Mouse (Mus musculus): ENCODE measurements around the gene Adgrl3. TPM values are rescaled to one million over a fixed set of nuclear protein-coding genes. Genes with fewer than 3 reads are reported as not detected.
"Not testable (repeated sequence)": the region's sequence is repeated elsewhere in the genome, so short reads cannot be mapped to it uniquely, and the experiment has no call there.

Adgrl3 gene
- total RNA-seq, 2 experiments from 2014 or later: 0.97 to 1.0 TPM

DNA sequence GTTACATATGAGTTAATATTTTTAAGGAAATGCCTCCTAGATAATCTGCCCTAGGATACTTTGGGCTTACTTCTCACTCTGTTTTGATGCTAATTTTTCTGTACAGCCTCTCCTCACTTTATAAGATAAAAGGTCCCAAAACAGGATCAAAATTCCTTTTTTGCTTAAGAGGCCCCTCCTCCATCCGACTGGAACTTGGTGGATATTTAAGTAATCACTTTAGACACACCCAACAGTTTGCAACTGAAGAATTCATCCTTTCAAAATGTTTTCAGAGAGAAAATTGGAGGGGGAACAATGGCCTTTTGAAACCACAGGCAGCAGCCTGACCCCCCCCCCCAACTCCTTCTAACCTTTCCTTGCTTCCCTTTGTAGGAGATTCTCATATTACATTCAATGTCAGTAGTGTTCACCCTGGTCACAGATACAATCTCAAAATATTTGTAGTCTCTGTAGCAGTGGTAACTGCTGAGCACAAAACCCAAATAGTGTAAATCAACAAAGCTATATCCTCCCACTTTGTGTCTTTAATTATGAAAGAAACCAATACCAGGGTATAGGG, 385.7 kb downstream of the Adgrl3 start:
- DNase-seq: no peak

DNA sequence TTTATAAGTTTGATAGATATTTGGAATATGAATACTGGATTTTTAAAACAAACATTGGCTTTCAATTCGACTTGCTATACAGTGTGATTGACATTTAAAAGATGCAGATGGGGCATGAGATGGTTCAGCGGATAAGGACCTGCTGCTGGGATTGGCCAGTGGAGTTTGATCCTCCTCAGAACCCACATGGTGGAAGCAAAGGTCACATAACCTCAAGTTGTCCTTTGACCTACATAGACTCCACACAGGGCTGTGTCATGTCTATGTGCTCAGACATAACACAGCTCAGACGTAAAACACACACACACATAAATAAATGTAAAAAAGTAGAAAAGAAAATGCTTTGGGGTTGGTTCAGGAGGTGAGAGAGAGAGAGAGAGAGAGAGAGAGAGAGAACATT, 397.4 kb downstream of the Adgrl3 start:
- no peak for DNase-seq

DNA sequence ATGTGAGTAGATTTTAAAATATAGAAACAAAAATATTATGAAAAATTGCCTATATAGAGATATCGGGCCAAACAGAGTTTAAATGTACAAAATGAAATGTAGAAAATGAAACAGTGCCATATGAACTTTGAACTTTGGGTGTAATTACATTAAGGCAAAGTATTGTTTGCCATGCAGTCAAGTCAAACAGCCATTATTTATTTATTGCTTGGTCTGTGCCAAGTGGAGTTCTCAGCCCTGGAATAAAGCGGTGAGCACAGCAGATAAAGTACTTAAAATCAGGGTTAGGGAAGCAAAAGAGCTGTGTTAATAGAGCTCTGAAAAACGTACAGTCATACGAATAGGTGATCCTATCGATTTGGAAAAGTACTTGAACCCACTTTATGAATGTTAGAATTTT, 407.5 kb downstream of the Adgrl3 start:
- DNase-seq: no peak

DNA sequence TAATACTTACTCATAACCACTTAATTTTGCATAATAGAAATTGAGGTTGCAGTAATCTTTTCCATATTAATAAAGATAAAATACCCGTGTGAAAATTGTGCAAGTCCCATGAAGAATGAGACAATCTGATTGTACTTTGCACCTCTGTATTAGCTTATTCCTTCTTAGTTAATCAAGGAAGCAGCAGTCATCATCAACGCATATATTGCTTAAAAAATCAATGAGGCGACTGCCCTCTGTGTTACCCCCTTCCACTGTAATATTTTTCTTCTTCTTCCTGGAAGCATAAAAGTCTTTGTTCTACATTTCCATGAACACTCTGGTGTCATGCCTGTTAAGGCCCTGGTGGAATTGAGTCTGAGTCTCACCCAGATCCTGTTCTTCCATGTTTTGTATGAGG, 416.4 kb downstream of the Adgrl3 start:
- no peak for DNase-seq

DNA sequence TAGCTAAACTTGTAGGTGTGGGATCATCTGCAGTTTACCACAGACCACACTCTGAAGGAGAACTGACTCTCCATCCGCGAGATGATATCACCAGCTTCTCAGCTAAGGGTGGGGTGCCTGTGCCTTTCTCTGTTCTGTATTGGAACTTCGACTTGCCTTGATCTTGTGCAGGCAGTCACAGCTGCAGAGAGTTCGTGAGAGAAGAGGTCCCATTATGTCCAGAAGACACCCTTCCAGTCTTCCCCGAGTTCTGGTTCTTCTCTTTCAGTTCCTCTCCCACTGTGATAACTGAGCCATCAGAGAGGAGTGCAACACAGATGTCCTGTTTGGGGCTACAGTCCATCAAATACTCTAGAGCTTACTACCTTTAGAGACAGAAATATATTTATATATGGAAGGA, 422.2 kb downstream of the Adgrl3 start:
- no peak for DNase-seq

DNA sequence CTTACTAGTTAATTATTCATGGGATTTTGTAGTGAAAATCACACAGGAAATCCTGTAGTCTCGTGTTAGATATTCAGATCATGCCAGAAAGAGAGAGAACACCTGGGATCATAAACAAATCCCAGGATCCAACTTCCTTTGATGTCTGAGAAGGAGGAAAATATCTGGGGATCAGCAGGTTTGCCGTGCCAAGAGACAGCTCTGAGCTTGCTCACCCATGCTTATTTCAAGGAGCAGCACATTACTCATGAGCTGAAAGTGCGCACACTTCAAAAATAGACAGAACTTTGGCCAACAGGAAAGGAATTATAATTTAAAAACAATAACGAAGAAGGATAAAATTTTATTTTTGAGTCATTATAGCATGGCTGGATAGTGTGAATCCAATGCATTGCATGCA, 446.0 kb downstream of the Adgrl3 start:
- no peak for DNase-seq

DNA sequence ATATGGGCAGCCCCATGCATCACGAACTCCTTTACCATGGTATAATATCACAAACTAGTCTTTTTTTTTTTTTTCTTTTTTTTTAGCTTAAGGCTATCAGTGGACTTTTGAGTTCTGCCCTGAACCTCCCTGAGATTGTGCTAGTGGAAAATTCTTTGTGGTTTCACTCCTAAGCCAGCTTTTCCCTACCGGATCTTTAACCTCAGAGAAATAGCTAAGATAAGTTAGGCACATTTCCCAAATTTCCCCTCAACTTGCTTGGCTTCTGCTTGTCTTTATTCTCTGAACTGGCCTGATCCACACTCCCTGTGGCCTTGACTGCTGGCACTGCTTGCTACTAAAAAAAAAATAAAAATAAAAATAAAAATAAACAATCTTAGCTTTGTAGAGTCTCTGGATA, 454.7 kb downstream of the Adgrl3 start:
- no peak for DNase-seq

DNA sequence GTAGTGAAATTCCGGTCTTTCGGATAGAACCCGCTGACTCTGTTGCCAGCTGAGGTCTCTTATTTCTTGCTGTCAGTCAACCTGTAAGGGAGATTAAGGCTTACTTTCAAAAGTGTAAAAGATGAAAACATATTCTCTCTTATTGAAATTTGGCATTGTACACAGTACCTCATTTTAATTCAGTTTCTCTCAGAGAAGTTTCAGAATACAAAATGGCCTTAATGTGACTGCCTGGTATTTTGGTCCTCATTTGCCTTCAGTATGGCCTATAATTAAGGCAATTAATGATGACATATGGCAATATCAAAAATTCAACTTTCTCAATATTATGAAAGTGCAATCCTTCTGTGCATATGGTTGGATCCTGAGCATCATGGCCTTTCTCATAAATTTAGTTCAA, 455.5 kb downstream of the Adgrl3 start:
- DNase-seq: no peak

DNA sequence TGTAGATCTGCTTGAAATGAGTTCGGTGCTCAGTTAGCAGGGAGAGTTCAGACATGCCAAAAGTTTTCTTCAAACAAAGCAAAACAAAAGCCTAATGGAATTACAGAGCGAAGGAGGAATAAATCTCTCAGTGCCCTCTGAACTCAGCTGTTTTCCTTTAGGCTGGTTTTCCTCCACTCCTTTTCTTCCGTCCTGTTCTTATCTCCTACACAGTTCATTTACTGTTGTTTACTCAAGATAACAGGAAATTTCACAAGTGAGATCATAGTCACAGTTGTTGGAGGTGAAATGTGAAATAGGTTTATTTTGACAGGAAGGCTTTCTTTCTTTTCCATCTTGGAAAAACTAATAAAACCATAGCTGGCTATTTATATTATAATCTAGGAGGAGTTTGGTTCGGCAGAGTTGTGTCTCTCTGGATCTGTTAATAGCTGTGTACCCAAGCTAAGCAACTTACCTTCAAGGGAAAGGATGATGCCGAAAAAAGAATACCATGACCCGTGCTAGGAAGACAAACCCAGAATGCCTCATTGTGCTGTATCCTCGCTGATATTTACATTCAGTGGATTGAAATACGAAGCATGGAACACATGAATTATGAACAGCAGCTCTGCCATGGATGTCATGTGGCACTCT, 456.2 kb downstream of the Adgrl3 start:
- no peak for DNase-seq

DNA sequence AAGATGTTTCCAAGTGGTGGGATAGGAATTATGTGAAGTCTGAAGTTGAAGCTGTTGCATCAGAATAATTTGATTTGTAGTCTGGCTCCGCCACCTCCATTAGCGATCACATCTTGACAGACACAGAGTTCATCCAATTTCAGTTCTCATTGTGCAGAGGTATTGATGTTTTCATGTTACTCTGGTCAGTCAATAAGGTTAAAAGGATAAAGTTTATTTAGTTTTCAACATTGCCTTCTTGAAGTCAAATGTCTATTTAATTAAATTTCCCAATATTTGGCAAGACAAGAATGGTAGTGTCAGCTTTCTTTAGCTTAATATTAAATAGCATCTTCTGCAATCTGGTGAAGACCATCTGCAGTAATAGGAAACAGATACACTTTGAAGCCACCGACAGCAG, 461.0 kb downstream of the Adgrl3 start:
- no peak for DNase-seq

DNA sequence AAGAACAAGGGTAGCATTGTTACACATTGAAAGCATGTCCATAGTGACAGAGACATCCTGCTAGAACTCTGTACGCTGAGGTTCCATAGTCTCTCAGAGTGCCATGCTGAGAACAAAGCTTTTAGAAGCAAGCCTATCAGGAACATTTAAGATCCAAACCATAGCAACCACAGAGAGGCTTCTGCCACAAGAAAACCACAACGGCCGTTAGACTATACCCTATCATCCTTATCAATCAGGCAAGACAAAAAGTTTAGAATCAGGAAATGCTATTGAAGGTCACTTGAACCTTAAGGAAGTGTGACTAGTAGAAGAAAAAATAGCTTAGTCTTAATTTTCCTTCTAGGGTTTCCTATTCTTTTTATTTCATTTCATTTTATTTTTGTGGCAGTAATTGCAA, 464.0 kb downstream of the Adgrl3 start:
- DNase-seq: no peak

DNA sequence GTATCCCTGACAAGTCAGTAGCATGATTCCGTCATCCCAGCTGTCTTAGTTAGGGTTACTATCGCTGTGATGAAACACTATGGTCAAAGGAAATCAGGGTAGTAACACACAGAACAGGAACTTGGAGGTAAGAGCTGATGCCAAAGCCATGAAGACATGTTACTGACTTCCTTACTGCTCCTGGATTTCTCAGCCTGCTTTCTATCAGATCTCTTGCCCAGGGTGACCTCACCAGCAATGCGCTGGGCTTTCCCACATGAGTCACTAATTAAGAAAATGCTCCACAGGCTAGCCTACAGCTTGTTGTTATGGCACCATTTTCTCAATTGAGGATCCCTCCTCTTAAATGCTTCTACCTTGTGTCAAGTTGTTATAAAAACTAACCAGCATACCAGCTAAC, 481.1 kb downstream of the Adgrl3 start:
- DNase-seq: no peak

DNA sequence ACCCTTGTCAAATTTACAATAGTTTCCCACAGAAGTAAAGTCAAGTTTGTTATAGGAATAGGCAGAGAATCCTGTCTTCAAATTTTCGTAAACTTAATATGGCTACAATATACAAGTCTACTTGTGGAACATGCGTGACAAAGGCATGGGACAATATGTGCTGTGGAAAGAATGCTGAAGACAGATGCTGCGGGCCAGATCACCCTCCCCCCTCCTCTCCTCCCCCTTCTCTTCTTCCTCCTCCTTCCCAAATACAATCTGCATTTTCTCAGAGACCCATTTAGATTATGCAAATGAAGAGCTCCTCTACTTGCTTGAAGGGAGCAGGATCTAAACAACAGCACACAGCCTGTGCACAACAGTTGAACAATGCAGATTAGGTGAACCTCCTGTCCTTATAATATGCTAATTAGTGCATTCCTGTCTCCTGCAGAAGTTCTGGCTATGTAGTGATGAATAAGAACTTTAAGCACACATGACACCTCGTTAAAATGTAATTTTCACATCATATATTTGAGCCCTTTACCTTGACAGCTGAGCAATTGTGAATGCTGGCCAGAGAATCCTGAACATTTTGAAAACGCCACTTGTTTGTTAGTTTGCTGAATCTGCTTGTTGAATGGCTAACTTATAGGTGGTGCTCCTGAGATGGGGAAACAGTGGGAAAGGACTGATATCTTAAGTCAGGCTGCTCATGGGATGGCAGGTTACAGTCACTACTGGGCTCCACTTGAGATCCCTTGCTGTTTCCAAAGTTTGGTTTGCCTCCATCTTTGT, 499.0 kb downstream of the Adgrl3 start:
- DNase-seq: no peak

DNA sequence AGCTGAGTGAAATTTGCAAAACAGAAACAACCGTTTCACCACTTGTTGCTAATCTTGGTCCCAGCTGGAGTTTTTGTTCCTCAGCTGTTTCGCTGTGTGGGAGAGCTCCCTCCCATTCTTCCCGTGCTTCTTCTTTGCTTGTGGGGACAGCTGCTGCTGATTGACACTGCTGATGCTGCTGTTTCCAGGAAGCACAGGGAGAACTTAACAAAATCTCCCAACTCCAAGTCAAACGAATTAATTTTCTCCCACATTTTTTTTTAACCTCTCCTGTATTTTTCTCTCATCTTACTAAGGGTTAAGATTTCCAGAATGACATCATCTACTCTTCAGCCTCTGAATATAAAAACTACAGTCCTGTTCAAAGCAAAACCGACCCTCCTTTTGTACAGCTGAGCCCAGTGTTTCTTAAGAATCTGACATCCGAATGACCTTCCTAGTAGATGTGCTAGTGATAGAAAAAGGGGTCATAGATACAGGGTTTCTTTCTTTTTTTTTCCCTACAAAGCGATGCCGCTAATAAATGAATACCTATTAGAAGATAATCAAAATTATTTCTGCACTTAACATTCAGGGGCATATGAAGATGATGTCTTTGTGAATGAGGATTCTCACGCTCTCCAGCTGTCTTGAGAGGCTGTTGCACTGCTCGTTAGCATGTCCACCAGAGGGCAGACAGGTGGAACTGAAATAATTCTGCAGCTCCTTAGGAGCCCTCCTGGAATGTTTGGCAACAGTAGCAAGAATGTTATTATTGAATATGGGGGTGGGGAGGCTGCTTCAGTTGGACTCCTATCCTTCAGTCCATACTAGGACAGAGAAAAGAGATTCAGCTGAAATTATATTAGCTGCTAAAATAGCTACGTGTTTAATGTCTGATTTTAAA, 499.8 kb downstream of the Adgrl3 start:
- no peak for DNase-seq

DNA sequence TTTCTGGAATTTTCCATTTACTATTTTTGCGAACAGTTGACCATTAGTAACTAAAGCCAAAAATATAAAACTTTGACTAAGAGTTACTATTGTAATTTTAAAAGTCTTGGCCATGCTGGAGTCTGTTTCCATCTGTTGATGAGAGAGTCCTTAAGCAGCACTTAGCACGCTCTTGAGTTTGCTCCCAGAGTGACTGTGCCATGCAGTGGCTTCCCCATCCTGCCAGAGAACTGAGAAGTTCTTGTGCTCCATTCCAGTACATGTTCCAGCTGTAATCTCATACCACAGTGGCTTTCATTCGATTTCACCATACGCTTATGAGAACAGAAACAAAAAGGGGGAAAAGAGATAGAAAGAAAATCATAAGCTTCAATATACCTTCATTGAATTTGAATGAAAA, 502.8 kb downstream of the Adgrl3 start:
- no peak for DNase-seq

DNA sequence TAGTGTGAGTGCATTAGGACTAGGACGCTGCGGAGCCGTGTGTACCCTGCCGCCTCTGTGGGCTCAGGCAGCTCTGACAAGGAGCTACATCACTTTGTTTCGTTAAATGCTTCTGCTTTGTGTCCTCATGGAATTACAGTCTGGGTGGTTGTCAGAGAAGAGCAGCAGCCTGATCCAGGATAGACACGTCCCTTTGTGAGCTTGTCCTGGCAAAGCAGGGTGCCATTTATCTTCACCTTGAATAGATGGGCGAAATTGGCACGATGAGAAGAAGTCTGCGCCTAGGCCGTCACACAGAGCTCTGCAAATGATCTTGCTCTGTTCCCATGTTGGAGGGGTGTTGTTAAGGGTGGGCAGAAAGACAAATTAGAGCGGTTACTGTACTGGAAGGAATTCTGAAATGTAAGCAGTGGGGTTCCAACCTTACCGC, 504.6 kb downstream of the Adgrl3 start:
- DNase-seq: no peak

DNA sequence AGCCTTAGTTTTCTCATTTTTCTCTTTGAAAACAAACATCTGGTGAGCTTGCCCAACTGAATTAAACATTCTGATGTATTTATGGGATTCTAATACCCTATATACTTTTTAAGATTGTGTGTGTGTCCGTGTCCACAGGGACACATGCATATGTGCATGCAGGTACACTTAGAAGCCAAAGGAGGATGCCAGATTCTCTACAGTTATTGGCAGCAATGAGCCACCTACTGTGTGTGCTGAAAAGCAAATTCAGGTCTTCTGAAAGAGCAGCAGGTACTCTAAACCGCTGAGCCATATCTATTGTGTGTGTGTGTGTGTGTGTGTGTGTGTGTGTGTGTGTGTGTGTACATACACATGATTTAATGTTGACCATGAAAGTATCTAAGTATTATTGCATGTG, 505.4 kb downstream of the Adgrl3 start:
- no peak for DNase-seq

DNA sequence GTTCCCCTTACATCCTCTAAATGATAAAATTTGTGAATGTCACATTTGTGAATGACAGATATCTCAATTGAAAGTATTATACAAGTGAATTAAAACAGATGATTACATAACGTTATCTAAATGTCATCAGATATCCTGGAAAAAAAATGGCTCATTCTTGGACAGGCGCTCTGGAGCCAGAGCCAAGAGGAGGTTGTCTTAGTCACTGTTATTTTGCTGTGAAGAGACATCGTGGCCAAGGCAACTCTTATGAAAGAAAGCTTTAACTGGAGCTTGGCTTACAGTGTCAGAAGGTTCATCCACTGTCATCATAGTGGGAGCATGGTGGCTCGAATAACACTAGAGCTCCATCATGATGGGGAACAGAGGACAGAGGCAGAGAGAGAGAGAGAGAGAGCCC, 511.7 kb downstream of the Adgrl3 start:
- no peak for DNase-seq

DNA sequence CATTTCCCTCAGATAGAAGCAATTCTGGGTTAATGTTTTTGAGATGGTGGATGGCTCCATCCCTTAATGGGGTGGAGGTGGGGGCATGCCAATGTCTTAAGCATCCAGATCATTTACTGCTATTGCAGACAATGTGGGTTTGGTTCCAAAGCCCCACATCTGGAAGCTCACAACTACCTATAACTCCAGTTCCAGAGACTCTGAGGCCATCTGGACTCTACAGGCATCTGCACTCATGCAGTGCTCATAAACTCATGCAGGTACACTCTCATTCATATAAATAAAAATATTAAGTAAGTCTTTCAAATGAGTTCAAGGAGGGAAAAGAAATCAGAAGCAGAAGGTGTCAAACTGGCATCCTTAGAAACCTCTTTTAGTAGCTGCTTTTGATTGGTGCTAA, 530.3 kb downstream of the Adgrl3 start:
- no peak for DNase-seq

DNA sequence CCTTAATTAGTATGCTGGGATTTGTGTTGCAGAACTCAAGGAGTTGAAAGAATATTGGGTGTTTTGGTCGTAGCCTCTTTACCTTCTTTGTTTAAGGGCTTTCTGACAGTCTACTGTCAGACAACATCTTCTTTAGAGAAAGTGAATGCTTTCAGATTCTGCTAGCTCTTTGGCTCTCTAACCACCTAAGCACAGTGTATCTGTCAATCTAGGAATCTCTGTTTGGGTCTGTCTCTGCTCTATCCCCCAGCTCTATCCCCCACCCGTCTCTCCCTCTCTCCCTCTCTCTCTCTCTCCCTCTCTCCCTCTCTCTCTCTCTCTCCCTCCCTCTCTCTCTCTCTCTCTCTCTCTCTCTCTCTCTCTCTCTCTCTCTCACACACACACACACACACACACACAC, 535.2 kb downstream of the Adgrl3 start:
- not testable (repeated sequence) for DNase-seq

DNA sequence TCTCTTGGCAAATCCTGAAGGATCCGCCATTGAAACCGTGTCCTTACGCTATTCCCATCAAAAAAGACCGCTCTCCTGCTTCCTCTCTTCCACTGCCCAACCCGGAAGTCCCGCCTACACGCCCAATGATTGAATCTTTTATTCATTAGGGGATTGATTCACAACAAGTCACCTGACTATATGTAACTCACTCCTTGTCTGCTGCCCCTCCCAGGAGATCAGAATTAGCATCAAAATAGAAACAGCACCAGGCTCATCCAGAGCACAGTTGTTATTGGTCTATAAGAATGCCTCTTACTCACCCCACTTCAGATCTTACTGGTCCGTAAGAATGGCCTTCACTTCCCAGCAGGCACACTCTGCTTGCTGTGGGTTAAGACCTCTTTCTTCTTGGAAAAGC, 536.1 kb downstream of the Adgrl3 start:
- DNase-seq: no peak

DNA sequence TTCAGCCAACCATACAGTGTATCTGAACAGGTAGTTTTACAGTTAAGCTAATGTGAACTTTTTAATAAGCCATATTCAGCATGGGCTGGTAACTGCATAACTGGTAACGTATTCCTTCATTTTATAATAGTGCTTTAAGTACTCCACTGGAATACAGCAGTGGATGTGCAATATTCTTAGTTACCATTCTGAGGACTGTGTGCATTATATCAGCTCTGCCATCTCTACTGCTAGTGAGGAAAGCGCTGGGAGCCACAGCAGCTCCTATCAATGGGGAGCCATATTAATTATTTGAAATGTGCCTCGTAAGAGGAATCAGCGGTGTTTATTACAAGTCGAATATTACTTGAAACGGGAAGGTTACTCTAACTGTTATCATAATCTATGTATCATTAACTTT, 539.0 kb downstream of the Adgrl3 start:
- DNase-seq: no peak

DNA sequence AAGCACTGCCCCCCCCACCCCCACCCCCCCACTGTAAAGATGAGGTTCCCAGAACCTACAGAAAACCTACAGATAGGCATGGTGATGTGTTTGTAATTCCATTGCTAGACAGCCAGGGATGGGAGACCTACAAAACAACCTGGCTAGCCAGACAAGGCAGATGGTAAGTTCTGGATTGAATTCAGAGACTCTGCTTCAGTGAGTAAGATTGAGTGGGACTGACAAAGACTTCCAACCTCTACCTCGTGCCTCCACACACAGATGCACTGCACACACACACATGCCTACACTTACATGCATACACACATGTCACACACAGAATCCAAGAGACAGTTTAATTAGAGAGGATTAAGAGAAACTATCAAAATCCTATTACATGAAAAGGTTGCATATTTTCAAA, 544.4 kb downstream of the Adgrl3 start:
- DNase-seq: no peak
